Mouse (Mus musculus): ENCODE data around the gene Atp13a2. TPM values are rescaled to one million over a fixed set of nuclear protein-coding genes. Genes with fewer than 3 reads are reported as not detected.

Atp13a2 gene
- 41.7 and 42.7 TPM in 2 replicates for polyA plus RNA-seq (2014; fragmentation: Nextera tagmentation; extraction: Ambion mirVana)

DNA sequence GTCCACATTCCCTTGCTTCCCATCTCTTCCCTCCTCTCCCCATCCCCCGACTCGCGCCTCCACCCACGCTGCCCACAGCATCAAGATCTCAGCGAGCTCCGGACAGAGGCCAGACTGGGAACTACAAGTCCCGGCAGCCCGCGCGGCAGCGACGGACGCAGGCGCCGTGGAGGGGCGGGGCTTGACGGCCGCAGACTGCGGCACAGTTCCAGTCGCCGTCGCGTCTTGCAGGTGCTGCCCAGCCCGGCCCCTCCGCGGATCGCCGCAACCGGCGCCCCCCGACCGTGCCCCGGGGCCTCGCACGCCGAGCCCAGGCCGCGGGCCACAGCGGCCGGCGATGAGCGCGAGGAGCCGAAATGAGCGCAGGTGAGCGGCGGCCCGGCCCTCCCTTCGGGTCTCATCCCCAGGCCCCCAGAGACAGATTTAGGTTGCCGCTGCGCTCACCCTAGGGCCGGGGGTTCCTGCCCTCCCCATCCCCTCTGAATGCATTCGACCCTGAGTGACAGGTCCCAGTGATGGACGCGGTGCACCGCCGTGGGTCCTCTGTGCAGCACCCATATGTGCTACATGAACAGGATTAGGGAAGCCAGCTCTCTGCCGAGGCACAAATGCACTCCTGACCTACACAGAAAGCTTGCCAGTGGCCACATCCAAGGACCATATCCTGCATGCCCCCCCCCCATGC is at the start of gene Atp13a2:
Gene Atp13a2 (plus strand): TSS at position 163 of the 685 bp plus-strand sequence.
- H3K36me3 ChIP-seq (ENCODE audit: control insufficient read depth, insufficient read depth, low read length), result no peaks in the 10 kb centered on the region
- no peaks in the 10 kb centered on the region for H3K27me3 ChIP-seq (replicated peaks; ENCODE audit: control insufficient read depth, insufficient read depth, low read length)
- H3K27ac ChIP-seq (ENCODE audit: low read depth, low read length), result peak within 1 kb of the TSS; percentile 32; the same call in 1 of the 2 replicates
- peaks cover 31% of the 10 kb centered on the region for H3K4me1 ChIP-seq (replicated peaks; ENCODE audit: control insufficient read depth, insufficient read depth, low read length)
- peak within 1 kb of the TSS; percentile 87 for H3K4me3 ChIP-seq (ENCODE audit: low read depth, low read length)
- H3K9ac ChIP-seq (ENCODE audit: low read depth, low read length), result peak within 1 kb of the TSS; percentile 78
- peak; percentile 88 for ATAC-seq (replicated peaks; ENCODE audit: low FRiP score)
- peak within 1 kb of the TSS; percentile 97 for H3K4me2 ChIP-seq
- under 1% methylated on average over 58 of the region's 58 CpGs for WGBS
- DNase-seq (ENCODE audit: low spot score), result peak; percentile 90
- no peaks in the 10 kb centered on the region for H3K9me3 ChIP-seq (ENCODE audit: control insufficient read depth, low read length)

DNA sequence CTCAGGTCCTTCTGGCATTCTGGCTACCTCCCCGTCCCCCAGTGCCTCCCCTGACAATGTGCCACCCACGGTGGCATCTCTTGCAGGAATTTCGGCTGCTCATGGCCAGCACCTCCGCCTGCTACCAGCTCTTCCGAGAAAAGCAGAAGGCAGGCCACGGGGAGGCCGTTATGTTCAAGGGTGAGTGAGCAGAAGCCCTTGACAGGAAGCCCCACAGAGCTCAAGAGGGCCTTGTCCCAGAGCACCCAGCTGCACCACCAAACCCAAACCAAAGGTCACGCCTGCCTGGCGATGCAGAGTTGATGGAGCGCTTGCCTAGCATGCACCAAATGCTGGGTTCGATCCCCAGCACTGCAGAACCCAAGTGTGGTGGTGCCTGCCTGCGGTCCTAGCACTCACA is 42.3 kb upstream of the Atp13a2 start:
- Histone ChIP-seq H3K4me2 (no peak overlapping the region), H3K9me3 (ENCODE audit: control insufficient read depth, low read length) (no peaks in the 10 kb centered on the region), H3K36me3 (ENCODE audit: control insufficient read depth, insufficient read depth, low read length) (no peaks in the 10 kb centered on the region), H3K27me3 (replicated peaks; ENCODE audit: control insufficient read depth, insufficient read depth, low read length) (no peaks in the 10 kb centered on the region), H3K4me3 (ENCODE audit: low read depth, low read length) (no peak overlapping the region), H3K9ac (ENCODE audit: low read depth, low read length) (no peak overlapping the region), H3K27ac (ENCODE audit: low read depth, low read length) (no peak overlapping the region; the same call in 1 of the 2 replicates), H3K4me1 (replicated peaks; ENCODE audit: control insufficient read depth, insufficient read depth, low read length) (0 out of 2 replicates have a peak, but pooled peaks cover under 1% of the 10 kb centered on the region)
- DNase-seq (ENCODE audit: low spot score) (no peak), ATAC-seq (replicated peaks; ENCODE audit: low FRiP score) (no peak)
- 76% methylated on average over 12 of the region's 12 CpGs for WGBS

DNA sequence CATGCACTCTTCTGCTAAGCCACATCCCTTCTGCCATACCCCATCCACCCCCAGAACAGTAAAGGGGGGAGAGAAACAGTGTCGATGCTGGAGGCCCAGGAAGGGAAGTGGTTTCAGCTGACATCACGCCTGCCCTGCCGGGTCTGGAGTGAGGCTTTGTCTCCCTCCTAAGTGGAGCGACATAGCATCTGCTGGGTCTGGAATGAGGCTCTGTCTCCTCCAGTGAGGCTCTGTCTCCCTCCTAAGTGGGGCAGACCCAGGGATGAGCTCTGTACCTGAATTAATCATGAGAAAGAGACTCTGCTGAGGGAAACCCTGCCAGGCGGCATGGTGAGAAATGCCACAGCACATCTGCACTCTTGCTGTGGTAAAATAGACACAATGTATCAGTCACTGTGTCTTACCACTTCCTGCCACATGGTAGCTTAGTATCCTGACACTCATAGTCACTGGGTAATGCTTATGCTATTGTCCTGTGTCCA is 41.7 kb upstream of the Atp13a2 start:
- no peak overlapping the region for H3K27ac ChIP-seq (ENCODE audit: low read depth, low read length)
- ATAC-seq (replicated peaks; ENCODE audit: low FRiP score), result 0 out of 2 replicates have a peak, but pooled peaks have one; percentile 45
- no peaks in the 10 kb centered on the region for H3K9me3 ChIP-seq (ENCODE audit: control insufficient read depth, low read length)

DNA sequence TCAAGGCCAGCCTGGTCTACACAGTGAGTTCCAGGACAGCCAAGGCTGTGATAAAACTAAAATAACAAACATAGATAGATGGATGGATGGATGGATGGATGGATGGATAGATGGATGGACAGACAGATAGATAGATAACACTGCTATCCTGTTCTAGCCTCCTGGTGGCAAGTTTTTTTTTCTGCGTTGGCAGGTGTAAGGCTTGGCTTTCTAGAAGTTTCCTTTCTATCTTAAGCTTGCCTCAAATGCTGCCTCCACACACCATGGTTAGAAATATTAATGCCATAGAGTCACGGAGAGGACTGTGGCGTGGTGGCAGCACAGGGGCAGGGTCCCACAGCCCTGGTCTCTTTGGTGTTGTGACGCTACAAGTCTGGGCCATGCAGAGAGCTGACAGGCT is 41.1 kb upstream of the Atp13a2 start:
- H3K27me3 ChIP-seq (replicated peaks; ENCODE audit: control insufficient read depth, insufficient read depth, low read length), result no peaks in the 10 kb centered on the region
- ATAC-seq (replicated peaks; ENCODE audit: low FRiP score), result no peak
- H3K4me1 ChIP-seq (replicated peaks; ENCODE audit: control insufficient read depth, insufficient read depth, low read length), result 0 out of 2 replicates have a peak, but pooled peaks cover 2% of the 10 kb centered on the region
- H3K4me3 ChIP-seq (ENCODE audit: low read depth, low read length), result no peak overlapping the region
- no peak overlapping the region for H3K27ac ChIP-seq (ENCODE audit: low read depth, low read length)
- H3K36me3 ChIP-seq (ENCODE audit: control insufficient read depth, insufficient read depth, low read length), result no peaks in the 10 kb centered on the region
- WGBS, result 83% methylated on average over 4 of the region's 4 CpGs
- H3K9me3 ChIP-seq (ENCODE audit: control insufficient read depth, low read length), result no peaks in the 10 kb centered on the region
- H3K9ac ChIP-seq (ENCODE audit: low read depth, low read length), result no peak overlapping the region
- no peak overlapping the region for H3K4me2 ChIP-seq
- DNase-seq (ENCODE audit: low spot score), result no peak

More for the DNA sequence above, 41.7 kb upstream of the Atp13a2 start:
- Histone ChIP-seq H3K4me2 (no peak overlapping the region), H3K9ac (ENCODE audit: low read depth, low read length) (no peak overlapping the region), H3K4me1 (replicated peaks; ENCODE audit: control insufficient read depth, insufficient read depth, low read length) (0 out of 2 replicates have a peak, but pooled peaks cover 2% of the 10 kb centered on the region), H3K36me3 (ENCODE audit: control insufficient read depth, insufficient read depth, low read length) (no peaks in the 10 kb centered on the region), H3K4me3 (ENCODE audit: low read depth, low read length) (no peak overlapping the region), H3K27me3 (replicated peaks; ENCODE audit: control insufficient read depth, insufficient read depth, low read length) (no peaks in the 10 kb centered on the region)
- 43% methylated on average over 5 of the region's 5 CpGs for WGBS
- no peak for DNase-seq (ENCODE audit: low spot score)

DNA sequence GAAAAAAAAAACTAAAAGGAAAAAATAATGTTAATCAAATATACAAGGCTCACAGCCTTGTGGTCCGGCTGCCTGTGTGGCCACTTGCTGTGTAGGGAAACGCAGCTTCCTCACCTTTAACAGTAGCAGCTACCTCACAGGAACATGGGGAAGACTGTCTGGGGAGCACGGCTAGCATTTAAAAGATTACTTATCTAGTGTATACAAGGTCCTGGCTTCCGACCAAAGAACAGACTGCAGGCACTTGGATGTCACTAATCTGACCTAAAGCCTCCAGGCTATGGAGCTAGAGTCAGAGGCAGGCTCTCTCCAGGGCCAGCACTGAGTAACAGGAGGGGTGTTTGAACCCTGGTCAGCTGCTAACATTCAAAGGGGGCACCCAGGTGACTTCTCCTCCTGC is 40.6 kb upstream of the Atp13a2 start:
- no peaks in the 10 kb centered on the region for H3K27me3 ChIP-seq (replicated peaks; ENCODE audit: control insufficient read depth, insufficient read depth, low read length)
- no peak overlapping the region for H3K4me2 ChIP-seq
- no peak overlapping the region for H3K27ac ChIP-seq (ENCODE audit: low read depth, low read length)
- no peak overlapping the region for H3K4me3 ChIP-seq (ENCODE audit: low read depth, low read length)
- H3K4me1 ChIP-seq (replicated peaks; ENCODE audit: control insufficient read depth, insufficient read depth, low read length), result 0 out of 2 replicates have a peak, but pooled peaks cover 2% of the 10 kb centered on the region
- no peak for DNase-seq (ENCODE audit: low spot score)
- 45% methylated on average over 4 of the region's 4 CpGs for WGBS
- no peak for ATAC-seq (replicated peaks; ENCODE audit: low FRiP score)
- H3K9ac ChIP-seq (ENCODE audit: low read depth, low read length), result no peak overlapping the region
- no peaks in the 10 kb centered on the region for H3K36me3 ChIP-seq (ENCODE audit: control insufficient read depth, insufficient read depth, low read length)
- H3K9me3 ChIP-seq (ENCODE audit: control insufficient read depth, low read length), result no peaks in the 10 kb centered on the region

DNA sequence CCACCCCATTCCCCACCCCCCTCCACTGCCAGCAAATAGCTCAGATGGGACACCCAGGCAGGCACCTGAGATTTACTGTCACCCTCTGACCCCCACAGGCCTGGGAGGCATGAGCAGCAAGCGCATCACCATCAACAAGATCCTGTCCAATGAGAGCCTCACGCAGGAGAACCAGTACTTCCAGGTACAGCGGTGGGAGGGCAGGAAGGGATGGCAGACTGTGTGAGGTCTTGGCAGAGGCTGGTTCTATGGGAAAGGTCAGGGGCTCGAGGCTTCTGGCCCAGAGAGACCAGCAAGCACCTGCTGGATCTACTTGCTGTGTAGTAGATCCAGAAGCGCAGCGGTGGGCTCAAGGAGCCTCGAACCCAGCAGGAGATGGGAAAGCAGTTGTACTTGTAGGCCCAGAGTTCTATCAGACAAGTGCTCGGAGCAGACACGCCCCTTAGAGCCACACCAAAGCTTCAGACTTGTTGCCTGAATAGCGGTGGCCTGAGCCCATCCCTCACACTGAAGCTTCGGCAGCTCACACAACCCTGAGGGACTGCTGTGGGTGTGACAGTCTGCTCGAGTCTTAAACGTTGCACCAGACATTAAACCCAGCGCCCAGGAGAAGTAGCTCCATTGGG is 40.0 kb upstream of the Atp13a2 start:
- Histone ChIP-seq H3K36me3 (ENCODE audit: control insufficient read depth, insufficient read depth, low read length) (no peaks in the 10 kb centered on the region), H3K9ac (ENCODE audit: low read depth, low read length) (no peak overlapping the region), H3K9me3 (ENCODE audit: control insufficient read depth, low read length) (no peaks in the 10 kb centered on the region), H3K4me2 (no peak overlapping the region), H3K4me1 (replicated peaks; ENCODE audit: control insufficient read depth, insufficient read depth, low read length) (0 out of 2 replicates have a peak, but pooled peaks cover 2% of the 10 kb centered on the region), H3K27me3 (replicated peaks; ENCODE audit: control insufficient read depth, insufficient read depth, low read length) (no peaks in the 10 kb centered on the region), H3K4me3 (ENCODE audit: low read depth, low read length) (no peak overlapping the region), H3K27ac (ENCODE audit: low read depth, low read length) (no peak overlapping the region)
- 74% methylated on average over 14 of the region's 14 CpGs for WGBS
- DNase-seq (ENCODE audit: low spot score) (no peak), ATAC-seq (replicated peaks; ENCODE audit: low FRiP score) (no peak)

DNA sequence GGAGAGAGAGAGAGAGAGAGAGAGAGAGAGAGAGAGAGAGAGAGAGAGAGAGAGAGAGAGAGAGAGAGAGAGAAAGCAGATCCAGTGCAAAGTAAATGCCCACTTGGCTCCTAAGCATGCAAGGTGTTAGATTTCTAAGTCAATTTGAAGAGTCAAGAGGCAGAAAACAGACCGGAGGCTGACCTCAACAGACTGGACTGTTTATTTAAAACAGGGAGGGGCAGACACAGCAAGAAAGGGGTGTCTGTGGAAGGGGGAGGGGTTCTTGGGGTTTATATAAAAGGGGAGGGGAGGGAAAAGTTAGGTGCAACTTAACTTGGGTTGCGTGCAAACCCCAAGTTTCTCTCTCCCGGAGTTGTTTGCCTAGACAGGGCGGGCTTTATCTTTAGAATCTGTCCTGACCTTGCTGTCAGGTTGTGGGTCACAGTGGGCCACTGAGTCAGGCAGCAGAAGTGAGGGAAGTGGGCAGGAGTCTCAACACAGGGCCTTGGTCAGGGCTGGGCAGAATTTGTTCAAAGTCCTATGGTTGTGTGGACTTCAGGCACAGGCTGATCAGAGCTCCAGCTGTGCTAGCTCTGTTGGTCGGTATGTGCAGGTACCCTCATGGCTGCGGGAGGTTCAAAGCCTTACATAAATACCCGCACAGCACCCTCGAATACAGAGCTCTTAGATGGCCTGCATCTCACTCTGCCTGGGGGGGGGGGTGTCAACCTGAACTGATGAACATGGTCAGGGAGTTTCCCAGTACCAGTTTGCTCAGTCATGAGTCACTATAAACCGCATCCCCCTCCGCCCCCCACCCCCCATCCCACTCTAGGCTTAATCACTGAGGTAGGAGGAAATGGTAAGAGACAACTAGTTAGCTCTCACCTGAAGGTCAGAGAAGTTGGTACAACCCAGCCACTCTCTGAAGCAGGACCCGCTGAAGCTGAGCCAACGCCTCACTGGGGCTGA is 38.9 kb upstream of the Atp13a2 start:
- 0 out of 2 replicates have a peak, but pooled peaks cover 2% of the 10 kb centered on the region for H3K4me1 ChIP-seq (replicated peaks; ENCODE audit: control insufficient read depth, insufficient read depth, low read length)
- H3K4me3 ChIP-seq (ENCODE audit: low read depth, low read length), result no peak overlapping the region
- H3K4me2 ChIP-seq, result no peak overlapping the region
- no peaks in the 10 kb centered on the region for H3K9me3 ChIP-seq (ENCODE audit: control insufficient read depth, low read length)
- no peak for ATAC-seq (replicated peaks; ENCODE audit: low FRiP score)
- H3K9ac ChIP-seq (ENCODE audit: low read depth, low read length), result no peak overlapping the region
- no peaks in the 10 kb centered on the region for H3K36me3 ChIP-seq (ENCODE audit: control insufficient read depth, insufficient read depth, low read length)
- H3K27me3 ChIP-seq (replicated peaks; ENCODE audit: control insufficient read depth, insufficient read depth, low read length), result no peaks in the 10 kb centered on the region
- no peak overlapping the region for H3K27ac ChIP-seq (ENCODE audit: low read depth, low read length)
- DNase-seq (ENCODE audit: low spot score), result no peak
- WGBS, result 81% methylated on average over 12 of the region's 12 CpGs

DNA sequence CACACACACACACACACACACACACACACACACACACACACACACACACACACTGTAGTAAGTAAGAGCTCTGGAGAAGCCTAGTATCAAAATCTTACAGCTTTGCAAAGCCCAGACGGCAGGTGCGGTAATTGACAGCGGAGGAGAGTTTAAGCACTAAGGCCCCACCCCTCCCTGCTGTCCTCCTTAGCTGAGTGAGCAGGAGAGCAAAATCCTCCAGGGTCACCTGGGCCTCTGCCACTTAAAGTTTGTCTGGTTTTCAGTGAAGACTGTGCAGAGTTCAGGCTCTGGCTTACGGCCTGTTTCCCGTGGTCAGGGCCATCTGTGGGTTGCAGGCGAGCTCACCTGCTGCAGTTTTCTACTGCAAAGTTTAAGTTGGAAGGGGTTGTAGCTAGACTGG is 38.2 kb upstream of the Atp13a2 start:
- no peaks in the 10 kb centered on the region for H3K36me3 ChIP-seq (ENCODE audit: control insufficient read depth, insufficient read depth, low read length)
- 85% methylated on average over 6 of the region's 6 CpGs for WGBS
- no peaks in the 10 kb centered on the region for H3K9me3 ChIP-seq (ENCODE audit: control insufficient read depth, low read length)
- 0 out of 2 replicates have a peak, but pooled peaks cover 2% of the 10 kb centered on the region for H3K4me1 ChIP-seq (replicated peaks; ENCODE audit: control insufficient read depth, insufficient read depth, low read length)
- H3K27me3 ChIP-seq (replicated peaks; ENCODE audit: control insufficient read depth, insufficient read depth, low read length), result no peaks in the 10 kb centered on the region
- no peak overlapping the region for H3K27ac ChIP-seq (ENCODE audit: low read depth, low read length)
- H3K4me2 ChIP-seq, result no peak overlapping the region
- DNase-seq (ENCODE audit: low spot score) (no peak), ATAC-seq (replicated peaks; ENCODE audit: low FRiP score) (no peak)
- no peak overlapping the region for H3K9ac ChIP-seq (ENCODE audit: low read depth, low read length)
- H3K4me3 ChIP-seq (ENCODE audit: low read depth, low read length), result no peak overlapping the region
